Mouse (Mus musculus) brown adipose tissue, adult 24 weeks (tissue): ENCODE measurements around the gene Gm20388. TPM values are rescaled to one million over a fixed set of nuclear protein-coding genes. Genes with fewer than 3 reads are reported as not detected.

ENCODE experiments used
- H3K27ac ChIP-seq: fragments of 200-500 bp; replicated peaks from 2 replicates; pipeline ENCODE4 v1.5.1; 2012; ENCODE audit warnings: low read depth, mild to moderate bottlenecking, low read length
- H3K4me1 ChIP-seq: fragments of 200-500 bp; 2 replicates; pipeline ENCODE4 v1.6.1; 2012; ENCODE audit warnings: low read length, mixed read lengths; ENCODE audit not compliant: control insufficient read depth, insufficient read depth, insufficient read length
- H3K4me3 ChIP-seq: fragments of 200-500 bp; 2 replicates; pipeline ENCODE4 v1.5.1; 2012; ENCODE audit warnings: low read depth, mild to moderate bottlenecking, low read length, moderate library complexity; ENCODE audit not compliant: insufficient read depth
- polyA plus RNA-seq: library from polyadenylated mRNA; stranded (reverse); fragments of >200 nt; gene quantifications from 2 replicates; pipeline ENCODE4 v1.2.4, GENCODE M21; 2012; ENCODE audit not compliant: missing spikeins, insufficient read depth, insufficient read length

Gm20388 gene
- polyA plus RNA-seq, 1 experiment: 44.7 TPM

GRCm38 (mm10) chr8:122517541-122518190, 2607.0 kb downstream of the Gm20388 start:
- Histone ChIP-seq H3K4me1 (peaks cover 53% of the 10 kb centered on the region), H3K27ac (peak overlapping the region; percentile 91), H3K4me3 (peak overlapping the region; percentile 21)

DNA sequence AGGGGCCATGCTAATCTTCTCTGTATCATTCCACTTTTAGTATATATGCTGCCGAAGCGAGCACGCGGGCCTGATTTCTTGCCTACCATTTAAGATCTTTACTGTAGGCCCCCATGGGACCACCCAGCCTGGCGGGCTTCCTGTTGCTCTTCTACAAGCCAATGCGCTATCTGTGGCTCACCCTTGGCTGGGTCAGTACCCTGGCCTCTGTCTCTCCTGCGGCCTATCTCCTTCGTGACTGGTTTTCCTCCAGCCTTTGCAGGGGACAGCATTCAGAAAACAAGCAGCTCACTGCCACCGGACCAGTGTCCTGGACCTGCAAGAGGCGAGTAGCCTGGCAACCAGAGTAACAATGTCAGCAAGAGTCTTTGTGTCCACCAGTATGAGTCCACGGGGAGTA, 2610.0 kb downstream of the Gm20388 start:
- Histone ChIP-seq H3K4me1 (peaks cover 62% of the 10 kb centered on the region), H3K27ac (peak overlapping the region; percentile 90), H3K4me3 (no peak overlapping the region)

GRCm38 (mm10) chr8:122522796-122523651, 2612.4 kb downstream of the Gm20388 start:
- peak overlapping the region; percentile 97 for H3K27ac ChIP-seq
- peak overlapping the region; percentile 28 for H3K4me3 ChIP-seq
- peaks cover 65% of the 10 kb centered on the region for H3K4me1 ChIP-seq

- peak overlapping the region; percentile 24 for H3K4me3 ChIP-seq
- peak overlapping the region; percentile 97 for H3K27ac ChIP-seq
- peaks cover 58% of the 10 kb centered on the region for H3K4me1 ChIP-seq
Observed at GRCm38 (mm10) chr8:122523652-122524360, 2613.2 kb downstream of the Gm20388 start.

DNA sequence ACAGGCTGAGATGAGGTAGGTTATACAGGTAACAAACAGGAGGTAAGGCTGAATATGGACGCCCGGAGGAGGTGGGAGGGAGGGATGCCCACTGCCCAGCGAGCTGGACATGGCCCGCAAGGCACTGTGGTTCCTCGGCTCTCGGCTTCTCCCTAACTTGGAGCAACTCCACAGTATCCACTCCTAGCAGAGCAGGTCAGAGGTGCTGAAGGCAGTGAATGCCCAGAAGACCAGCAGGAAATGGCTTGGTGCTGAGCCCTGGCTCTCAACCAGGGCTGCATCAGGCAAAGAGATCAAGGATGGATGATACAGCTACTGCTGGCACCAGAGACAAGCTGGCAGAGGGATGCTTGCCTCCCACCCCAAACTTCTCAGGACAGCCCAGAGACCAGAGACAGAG, 2613.9 kb downstream of the Gm20388 start:
- Histone ChIP-seq H3K27ac (peak overlapping the region; percentile 97), H3K4me3 (peak overlapping the region; percentile 24), H3K4me1 (peaks cover 60% of the 10 kb centered on the region)

- peak overlapping the region; percentile 97 for H3K27ac ChIP-seq
- no peak overlapping the region for H3K4me3 ChIP-seq
- peaks cover 58% of the 10 kb centered on the region for H3K4me1 ChIP-seq
Observed at GRCm38 (mm10) chr8:122525004-122525403, 2614.4 kb downstream of the Gm20388 start.

DNA sequence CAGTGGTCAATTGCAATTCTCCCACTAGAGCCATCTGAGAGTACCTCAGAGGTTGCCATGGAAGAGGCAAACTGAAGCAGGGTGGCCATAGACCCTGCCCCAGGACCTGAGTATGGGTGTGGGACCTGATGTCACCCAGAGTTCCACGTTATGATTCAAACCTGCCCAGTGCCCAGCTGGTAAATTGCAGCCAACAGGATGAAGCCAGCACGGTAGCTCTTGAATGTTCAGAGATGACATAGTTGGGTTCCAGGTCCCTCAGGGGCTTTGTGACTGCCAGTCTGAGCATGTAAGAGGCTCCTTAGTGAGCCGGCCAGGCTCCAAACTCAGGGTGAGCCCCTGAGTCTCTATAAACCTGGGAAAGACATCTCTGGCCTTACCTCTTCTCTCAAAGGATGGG, 2615.4 kb downstream of the Gm20388 start:
- H3K27ac ChIP-seq: peak overlapping the region; percentile 63
- no peak overlapping the region for H3K4me3 ChIP-seq
- peaks cover 62% of the 10 kb centered on the region for H3K4me1 ChIP-seq

DNA sequence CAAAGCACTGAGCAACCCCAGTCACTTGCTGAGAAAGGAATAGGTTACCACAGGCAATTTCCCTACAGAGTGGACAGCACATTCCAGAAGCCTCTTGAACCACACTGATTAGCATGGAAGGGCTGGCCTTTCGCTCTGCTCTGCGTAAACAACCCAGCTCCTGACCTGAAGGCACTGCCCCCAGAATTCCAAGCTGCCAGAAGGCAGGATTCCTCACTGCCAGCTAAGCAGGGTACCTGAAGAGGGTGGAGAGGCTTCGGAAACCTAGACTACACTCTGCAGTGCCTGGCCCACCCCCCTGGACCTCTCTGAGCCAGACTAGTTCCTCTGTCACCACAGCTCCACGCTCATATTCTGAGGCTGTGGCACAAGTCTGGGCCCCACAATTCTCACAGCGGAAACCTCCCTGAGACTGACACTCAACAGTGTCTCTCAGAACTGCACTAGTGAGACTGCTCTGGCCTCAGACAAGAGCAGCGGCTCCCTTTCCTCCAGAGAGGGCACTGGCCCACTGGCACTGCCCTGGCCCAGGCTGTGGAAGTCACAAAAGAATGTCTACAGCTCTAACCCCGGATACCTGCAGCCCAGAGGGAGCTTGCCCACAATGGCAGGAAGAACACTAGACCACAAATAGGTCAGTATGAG, 2616.0 kb downstream of the Gm20388 start:
- H3K4me3 ChIP-seq: no peak overlapping the region
- H3K4me1 ChIP-seq: peaks cover 67% of the 10 kb centered on the region
- H3K27ac ChIP-seq: peak overlapping the region; percentile 63

DNA sequence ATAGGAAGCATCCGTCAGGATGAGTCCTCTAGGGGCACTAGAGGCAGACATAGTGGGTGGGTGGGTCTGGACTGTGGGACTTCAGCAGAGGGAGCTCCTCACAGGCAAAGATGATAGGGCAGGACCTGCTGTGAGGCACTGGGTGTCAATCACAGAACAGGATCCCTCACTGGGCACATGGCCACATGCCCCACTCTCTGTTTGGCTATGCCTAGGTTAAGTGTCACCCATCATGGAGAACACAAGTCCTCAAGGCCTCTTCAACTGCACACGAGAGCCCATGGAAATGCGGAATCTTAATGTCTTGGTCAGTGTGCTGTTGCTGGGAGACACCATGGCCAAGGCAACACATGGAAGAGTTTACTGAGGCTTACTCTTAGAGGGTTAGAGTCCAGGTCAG, 2617.3 kb downstream of the Gm20388 start:
- Histone ChIP-seq H3K4me1 (peaks cover 72% of the 10 kb centered on the region), H3K27ac (no peak overlapping the region), H3K4me3 (no peak overlapping the region)

GRCm38 (mm10) chr8:122529159-122529558, 2618.5 kb downstream of the Gm20388 start:
- Histone ChIP-seq H3K27ac (no peak overlapping the region), H3K4me1 (peaks cover 70% of the 10 kb centered on the region), H3K4me3 (no peak overlapping the region)

DNA sequence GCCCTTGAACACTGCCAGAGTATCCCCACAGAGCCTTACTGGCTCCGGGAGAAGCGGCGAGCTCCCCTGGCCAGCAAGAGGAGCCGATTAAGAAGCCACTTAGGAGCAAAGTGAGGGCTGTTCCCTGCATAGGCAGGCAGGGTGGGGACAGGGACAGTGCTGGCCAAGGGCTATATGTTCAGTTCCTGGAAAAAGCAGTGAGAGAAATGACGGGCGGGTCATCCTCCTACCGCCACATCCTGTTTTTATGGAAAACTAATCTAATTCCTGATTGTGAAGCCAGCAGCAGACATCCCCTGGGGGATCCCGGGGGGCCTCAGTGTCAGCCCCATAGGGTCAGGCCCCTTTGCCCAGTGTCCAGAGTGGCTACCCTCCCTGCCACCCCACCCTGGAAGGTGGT, 2620.7 kb downstream of the Gm20388 start:
- Histone ChIP-seq H3K4me3 (0 out of 2 replicates have a peak overlapping the region, but pooled peaks have one; percentile 15), H3K4me1 (peaks cover 53% of the 10 kb centered on the region), H3K27ac (peak overlapping the region; percentile 85)

DNA sequence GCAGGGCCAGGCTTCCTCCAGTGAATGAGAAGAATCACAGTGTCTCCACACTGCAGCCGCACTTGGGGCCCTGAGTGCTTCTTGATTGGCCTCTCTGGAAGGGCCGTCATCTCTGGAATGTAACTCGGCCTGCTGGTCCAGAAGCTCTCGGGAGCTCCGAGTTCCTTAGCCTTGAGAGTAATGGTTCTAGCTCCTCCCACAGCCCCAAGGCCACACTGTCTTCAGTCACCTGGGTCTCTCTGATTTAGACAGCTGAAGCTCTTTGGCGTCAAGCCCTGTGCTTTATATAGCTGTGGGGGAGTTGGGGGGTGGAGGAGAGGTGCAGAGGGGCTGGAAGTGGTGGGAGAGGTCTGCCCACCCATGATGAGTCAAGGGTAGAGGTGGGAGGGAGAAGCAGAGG, 2626.4 kb downstream of the Gm20388 start:
- H3K4me3 ChIP-seq: no peak overlapping the region

DNA sequence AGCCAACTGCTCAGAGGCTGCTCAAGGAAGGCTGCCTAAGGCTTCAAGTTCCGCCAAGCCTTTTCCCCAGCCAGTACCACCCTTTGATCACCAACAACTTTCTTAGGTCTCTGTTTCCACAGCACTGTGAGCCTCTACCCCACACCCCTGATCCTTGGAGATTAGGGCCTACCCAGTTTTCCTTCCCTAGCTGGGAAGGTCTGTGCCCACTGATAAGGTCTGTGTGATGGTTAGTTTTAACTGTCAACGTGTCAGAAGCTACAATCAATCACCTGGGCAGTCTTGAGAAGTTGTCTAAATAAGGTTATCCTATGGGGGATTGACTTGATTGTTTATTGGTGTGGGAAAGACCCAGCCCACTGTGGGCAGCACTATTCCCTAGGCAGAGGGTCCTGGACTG, 2627.2 kb downstream of the Gm20388 start:
- H3K27ac ChIP-seq: peak overlapping the region; percentile 33
- H3K4me3 ChIP-seq: no peak overlapping the region
- peaks cover 49% of the 10 kb centered on the region for H3K4me1 ChIP-seq

More for the DNA sequence above, 2626.4 kb downstream of the Gm20388 start:
- Histone ChIP-seq H3K27ac (no peak overlapping the region), H3K4me1 (peaks cover 52% of the 10 kb centered on the region)

DNA sequence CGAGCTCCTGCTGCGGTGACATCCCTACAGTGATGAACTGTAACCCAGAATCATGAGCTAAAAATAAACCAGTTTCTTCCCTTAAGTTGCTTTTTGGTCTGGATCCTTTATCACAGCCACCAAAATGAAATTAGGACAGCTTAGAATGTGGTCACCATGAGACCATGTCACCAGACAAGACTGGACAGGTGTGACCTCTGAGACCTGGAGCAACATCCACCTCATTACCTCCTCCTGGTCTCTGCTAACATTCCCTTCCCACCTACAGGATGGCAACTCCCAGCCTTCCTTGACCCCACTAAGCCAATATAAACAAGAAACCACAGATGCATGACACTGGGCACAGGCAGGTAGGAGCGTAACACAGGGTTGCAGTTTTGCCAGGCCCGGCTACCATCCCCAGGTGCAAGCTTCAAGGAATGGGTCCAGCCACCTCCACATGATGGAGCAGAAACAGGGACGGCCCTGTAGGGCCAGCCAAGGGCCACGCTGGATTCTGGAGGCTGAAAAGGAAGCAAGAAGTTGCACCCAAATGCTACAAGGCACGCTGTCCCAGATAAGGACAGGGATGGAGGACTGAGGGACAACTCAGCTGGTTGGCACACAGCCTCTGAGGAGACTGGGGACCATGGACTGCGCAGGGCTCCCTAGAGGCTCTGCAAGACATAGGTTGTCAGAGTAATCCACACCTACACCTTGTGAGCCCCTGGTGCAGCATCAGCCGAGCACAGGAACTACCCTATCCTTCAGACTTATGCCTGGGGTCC, 2627.9 kb downstream of the Gm20388 start:
- Histone ChIP-seq H3K4me1 (peaks cover 45% of the 10 kb centered on the region), H3K4me3 (no peak overlapping the region), H3K27ac (peak overlapping the region; percentile 33; the same call in 1 of the 2 replicates)
